Mouse (Mus musculus) fat pad, adult 2 months (tissue): ENCODE measurements around the gene Gsk3a.
A peak's percentile ranks its signal among the peaks of the same experiment; 100 is the strongest.
"Not testable (repeated sequence)": the region's sequence is repeated elsewhere in the genome, so short reads cannot be mapped to it uniquely, and the experiment has no call there.

ENCODE experiments used
- DNase-seq: peaks from one replicate; pipeline ENCODE4 v3.0.0-alpha.2; 2011; ENCODE audit warnings: low read depth, low spot score; ENCODE audit errors: extremely low read depth

Gene Gsk3a

DNA sequence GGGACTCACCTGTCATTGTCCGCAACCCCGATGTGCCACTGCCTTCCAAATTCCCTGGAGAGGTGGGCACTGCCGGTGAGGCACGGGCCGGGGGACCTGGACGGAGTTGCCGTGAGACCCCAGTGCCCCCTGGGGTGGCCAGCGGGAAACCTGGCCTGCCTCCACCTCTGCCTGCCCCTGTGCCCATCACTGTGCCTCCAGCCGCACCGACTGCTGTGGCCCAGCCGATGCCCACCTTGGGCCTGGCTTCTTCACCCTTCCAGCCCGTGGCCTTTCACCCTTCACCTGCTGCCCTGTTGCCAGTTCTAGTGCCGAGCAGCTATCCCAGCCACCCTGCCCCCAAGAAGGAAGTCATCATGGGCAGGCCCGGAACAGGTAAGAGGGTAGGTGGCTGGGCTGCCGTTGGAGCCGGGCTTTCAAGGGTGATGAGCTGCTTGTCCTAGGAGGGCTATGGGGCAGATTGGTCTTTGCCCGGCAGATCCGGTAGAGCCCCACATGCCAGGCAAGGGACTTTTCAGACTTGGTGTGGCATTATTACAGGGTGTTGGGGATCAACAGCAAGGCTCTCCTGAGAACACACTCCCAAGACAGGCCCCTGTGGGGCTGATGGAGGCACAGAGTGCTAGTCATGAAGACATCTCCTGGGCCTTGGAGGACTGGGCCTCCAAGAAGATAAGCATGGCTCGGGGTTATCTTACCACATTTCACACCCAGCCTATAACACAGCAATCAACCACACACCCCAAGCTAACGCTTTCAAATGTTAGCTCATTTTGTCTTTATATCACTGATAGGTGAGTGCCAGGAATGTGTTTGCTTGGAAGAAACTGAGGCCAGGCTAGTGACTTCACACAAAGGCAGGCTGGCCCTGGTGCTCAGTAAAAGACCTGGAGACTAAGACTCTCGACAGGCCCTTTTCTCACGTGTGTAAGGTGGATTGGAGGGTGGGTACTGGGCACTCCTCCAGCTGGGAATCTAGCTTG lies 35.9 kb upstream of the Gsk3a start:
- DNase-seq: no peak

- no peak for DNase-seq
Observed at GRCm38 (mm10) chr7:25272445-25273258, 35.0 kb upstream of the Gsk3a start.

- no peak for DNase-seq
Observed at GRCm38 (mm10) chr7:25271651-25272444, 34.2 kb upstream of the Gsk3a start.

DNA sequence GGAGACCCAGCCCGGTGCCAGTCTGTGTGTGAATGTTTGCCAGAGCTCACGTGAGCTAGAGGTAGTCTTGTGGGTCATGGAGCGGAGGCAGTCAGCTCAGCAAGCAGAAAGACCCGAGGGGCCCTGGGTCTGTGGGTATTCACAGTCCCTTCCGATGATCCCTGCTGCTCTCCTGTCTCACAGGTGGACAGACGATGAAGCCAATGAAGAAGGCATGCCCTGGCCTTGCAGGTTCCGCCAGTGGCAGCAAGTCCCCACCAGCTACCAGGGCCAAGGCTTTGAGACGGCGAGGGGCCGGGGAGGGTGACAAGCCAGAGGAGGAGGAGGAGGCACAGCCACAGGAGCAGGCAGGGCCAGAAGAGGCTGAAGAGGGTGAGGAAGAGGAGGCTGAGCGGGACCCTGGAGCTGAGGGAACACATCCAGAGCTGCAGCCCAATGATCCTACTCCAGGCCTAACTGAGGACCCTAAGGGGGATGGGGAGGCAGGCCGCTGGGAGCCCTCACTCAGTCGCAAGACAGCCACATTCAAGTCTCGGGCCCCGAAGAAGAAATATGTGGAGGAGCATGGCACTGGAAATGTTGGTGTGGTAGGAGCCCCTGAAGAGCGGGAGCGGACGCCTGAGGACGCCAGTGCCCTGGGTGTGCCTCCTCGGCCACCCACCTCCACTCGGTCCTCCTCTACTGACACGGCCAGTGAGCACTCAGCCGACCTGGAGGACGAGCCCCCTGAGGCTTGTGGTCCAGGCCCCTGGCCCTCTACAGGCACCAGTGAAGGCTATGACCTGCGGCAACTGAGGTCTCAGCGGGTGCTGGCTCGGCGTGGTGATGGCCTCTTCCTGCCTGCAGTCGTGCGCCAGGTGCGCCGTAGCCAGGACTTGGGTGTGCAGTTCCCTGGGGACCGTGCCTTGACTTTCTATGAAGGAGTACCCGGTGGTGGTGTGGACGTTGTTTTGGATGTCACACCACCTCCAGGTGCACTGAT lies 33.3 kb upstream of the Gsk3a start:
- DNase-seq: no peak

DNA sequence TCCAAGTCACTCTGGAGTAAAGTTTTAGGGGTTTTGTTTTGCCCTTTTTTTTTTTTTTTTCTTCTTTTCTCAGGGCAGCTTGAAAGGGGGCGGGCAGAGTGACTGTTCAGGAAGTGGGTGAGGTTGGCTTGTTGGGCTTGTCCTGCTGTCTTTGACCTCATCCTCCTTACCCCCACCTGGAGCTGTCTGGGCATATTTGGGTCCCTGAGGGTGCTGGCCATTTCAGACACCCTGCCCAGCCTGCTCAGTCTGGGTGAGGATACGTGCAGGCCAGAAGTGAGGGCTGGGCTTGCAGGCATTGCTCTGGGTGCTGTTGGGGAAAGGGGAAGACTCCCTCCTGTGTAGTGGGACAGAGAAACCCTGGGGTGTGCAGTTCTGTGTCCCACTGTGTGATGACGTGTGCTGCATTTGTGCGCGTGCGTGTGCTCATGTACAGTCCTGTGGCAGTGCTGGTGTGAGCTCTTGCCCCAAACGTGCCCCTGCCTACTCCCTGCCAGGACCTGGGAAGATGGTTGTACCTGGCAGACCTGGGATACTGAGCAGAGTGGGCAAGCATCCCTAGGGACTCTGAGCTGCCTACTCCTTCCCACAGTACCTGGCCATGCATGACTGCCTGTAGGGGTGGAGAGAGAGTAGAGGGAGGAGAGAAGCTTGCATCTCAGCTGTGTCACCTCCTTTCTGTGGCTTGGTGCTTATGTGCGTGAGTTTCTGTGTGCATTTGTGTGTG lies 32.1 kb upstream of the Gsk3a start:
- DNase-seq: no peak

GRCm38 (mm10) chr7:25269029-25269428 lies 31.4 kb upstream of the Gsk3a start:
- no peak for DNase-seq

DNA sequence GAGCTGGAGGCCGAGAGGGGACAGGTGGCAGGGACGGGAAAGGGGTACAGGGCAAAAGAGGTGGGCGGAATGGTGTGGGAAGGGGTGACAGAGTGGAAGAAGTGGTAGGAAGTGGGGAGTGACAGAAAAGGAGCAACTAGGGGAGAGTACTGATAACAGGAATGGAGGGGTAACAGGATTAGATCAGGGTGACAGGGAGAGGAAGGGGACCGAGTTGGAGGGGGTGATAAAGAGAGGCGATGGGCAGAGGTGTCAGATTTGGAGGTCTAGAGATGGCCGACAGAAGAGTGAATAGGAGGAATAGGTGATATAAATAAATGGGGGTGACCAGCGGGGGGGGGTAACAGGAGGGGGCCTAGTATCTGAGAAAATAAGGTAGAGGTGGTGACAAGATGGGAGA lies 30.9 kb upstream of the Gsk3a start:
- no peak for DNase-seq

DNA sequence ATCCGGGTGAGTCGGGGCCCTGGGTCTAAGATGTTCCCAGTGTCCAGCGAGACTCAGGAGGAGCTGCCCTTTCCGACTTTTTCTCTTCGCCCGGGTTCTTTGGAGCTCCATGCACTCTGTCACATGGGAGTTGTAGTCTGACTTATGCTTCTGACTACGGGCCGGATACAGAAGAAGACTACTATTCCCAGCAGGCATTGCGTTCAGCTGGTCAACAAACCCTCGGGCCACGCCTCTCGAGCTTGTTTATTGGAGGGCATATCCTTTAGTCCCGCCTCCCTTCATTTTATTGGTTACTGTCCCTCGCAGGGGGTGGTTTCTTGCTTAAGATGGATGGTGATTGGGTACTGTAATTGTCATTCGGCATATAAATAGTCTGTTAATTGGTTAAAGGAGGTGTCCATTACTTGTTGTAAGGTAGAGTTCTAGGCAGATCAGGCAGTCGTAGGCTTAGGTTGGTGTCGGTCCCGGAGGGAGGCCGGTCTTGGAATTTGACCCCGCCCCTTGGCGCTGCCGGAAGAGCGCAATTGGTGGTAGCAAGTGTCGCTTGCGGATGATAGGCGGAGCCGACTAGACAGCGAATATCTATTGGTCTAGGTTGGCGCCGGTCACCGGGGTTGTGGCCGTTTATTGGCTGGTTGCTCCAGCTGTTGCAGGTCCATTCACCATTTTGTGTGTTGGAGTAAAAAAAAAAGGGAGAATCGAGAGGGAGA lies 30.3 kb upstream of the Gsk3a start:
- DNase-seq: peak; percentile 100

- peak; percentile 90 for DNase-seq
Observed at GRCm38 (mm10) chr7:25267301-25267750, 29.7 kb upstream of the Gsk3a start, which contains the start of gene Cic. Cic (plus strand) TSS chr7:25267704.

GRCm38 (mm10) chr7:25266180-25266962 lies 28.7 kb upstream of the Gsk3a start:
- DNase-seq: no peak

- DNase-seq: not testable (repeated sequence)
Observed at GRCm38 (mm10) chr7:25265743-25266142, 28.1 kb upstream of the Gsk3a start.

GRCm38 (mm10) chr7:25263968-25264870 lies 26.6 kb upstream of the Gsk3a start:
- DNase-seq: no peak

- no peak for DNase-seq
Observed at GRCm38 (mm10) chr7:25261896-25262295, 24.2 kb upstream of the Gsk3a start.

- DNase-seq: no peak
Observed at GRCm38 (mm10) chr7:25251822-25252221, 14.2 kb upstream of the Gsk3a start.

DNA sequence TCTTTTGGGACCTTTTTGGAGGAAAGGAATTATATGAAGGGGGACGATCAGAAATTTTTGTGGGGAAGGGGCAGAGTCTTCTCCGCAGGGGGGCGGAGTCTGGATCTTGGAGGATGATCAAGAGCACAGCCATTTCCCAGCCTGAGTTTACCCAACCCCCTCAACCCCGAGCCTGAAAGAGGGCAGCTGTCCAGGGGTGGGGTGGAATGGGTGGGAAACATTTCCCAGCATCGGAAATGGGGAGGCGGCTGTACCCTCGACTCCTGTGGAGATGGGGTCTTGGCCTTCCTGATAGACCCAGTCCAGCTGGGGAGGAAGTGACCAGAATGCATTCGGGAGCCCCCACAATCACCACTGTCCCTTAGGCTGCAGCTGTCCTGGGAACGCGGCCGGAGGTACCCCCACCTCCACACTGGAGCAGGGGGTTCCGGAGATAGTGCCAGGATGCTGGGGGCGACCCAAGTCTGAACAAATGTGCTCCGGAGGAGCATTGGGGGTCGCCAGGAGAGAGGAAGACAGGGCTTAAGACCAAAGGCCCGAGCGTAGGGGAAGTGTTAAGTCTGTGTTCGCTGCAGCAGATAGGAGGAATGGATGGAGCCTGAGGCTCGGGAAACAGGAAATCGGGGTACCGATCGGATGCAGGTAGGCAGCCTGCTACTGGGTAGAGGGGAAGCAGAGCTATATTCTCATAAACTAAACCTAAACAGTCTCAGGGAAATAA lies 13.6 kb upstream of the Gsk3a start:
- DNase-seq: no peak
